Mouse (Mus musculus) megakaryocyte, embryonic 14.5 days (primary cell): ENCODE data around the gene Stx2. TPM values are rescaled to one million over a fixed set of nuclear protein-coding genes. Genes with fewer than 3 reads are reported as not detected.

Experiments used
- H3K27me3 ChIP-seq: replicated peaks from 2 replicates; pipeline ENCODE3; 2012; ENCODE audit warnings: inconsistent platforms
- H3K36me3 ChIP-seq: replicated peaks from 2 replicates; pipeline ENCODE3; 2012; ENCODE audit warnings: low read length, inconsistent platforms, mixed read lengths
- H3K4me1 ChIP-seq: 2 replicates; pipeline ENCODE4 v1.6.1; 2012; ENCODE audit warnings: inconsistent platforms
- H3K4me3 ChIP-seq: replicated peaks from 2 replicates; pipeline ENCODE3; 2012; ENCODE audit warnings: moderate library complexity, mild to moderate bottlenecking, inconsistent platforms
- H3K9me3 ChIP-seq: 2 replicates; pipeline ENCODE4 v1.6.1; 2012; ENCODE audit warnings: inconsistent platforms
- FLI1 ChIP-seq: IDR thresholded peaks from 2 replicates; pipeline ENCODE4 v1.6.1; 2012; ENCODE audit warnings: low read length, inconsistent platforms, mixed read lengths
- GATA1 ChIP-seq: IDR thresholded peaks from 3 replicates; pipeline ENCODE4 v1.6.1; 2012; ENCODE audit warnings: mixed read lengths, low read length, inconsistent platforms, borderline replicate concordance
- polyA plus RNA-seq: library from polyadenylated mRNA; stranded (reverse); fragments of >175 nt; gene quantifications from 2 replicates; pipeline ENCODE4 v1.2.3, GENCODE M21; 2012; ENCODE audit warnings: low replicate concordance; ENCODE audit not compliant: insufficient read depth

Gene Stx2
- polyA plus RNA-seq, 1 experiment = 12.8 TPM

GRCm38 (mm10) chr5:129026171-129026570 lies 17.8 kb upstream of the Stx2 start:
- Histone ChIP-seq H3K36me3 (peaks cover 39% of the 10 kb centered on the region), H3K27me3 (no peaks in the 10 kb centered on the region), H3K9me3 (no peaks in the 10 kb centered on the region), H3K4me1 (peaks cover 13% of the 10 kb centered on the region), H3K4me3 (no peak overlapping the region)
- TF ChIP-seq GATA1 = no peak
- no peak for TF ChIP-seq FLI1

DNA sequence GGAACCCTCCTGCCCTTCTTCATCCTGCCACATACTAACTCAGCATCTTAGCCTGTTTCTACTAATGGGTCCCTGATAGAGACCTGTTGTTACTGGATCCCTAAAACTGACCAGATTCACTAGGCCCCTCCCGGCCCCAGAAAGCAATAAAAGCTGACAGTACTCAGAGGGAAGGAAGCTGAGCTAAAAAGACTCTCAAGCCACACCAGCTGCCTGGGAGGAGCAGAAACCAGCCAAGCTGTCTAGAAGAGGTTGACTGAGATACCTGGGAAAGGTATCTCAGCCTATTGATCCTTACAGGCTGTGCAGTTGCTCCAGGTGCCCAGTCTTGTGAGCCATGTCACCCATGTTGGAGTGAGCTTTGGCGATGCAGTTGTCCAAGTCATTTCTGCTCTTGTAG lies 17.4 kb upstream of the Stx2 start:
- Histone ChIP-seq H3K9me3 (no peaks in the 10 kb centered on the region), H3K4me1 (peaks cover 15% of the 10 kb centered on the region), H3K4me3 (no peak overlapping the region), H3K27me3 (no peaks in the 10 kb centered on the region), H3K36me3 (peaks cover 39% of the 10 kb centered on the region)
- TF ChIP-seq GATA1 (no peak), FLI1 (no peak)

GRCm38 (mm10) chr5:129025048-129025447 lies 16.7 kb upstream of the Stx2 start:
- peaks cover 39% of the 10 kb centered on the region for H3K36me3 ChIP-seq
- TF ChIP-seq FLI1 (no peak), GATA1 (no peak)

GRCm38 (mm10) chr5:129020731-129021130 lies 12.4 kb upstream of the Stx2 start:
- no peaks in the 10 kb centered on the region for H3K9me3 ChIP-seq
- H3K4me3 ChIP-seq = peak overlapping the region; percentile 99
- TF ChIP-seq GATA1 (no peak), FLI1 (no peak)
- peaks cover 31% of the 10 kb centered on the region for H3K36me3 ChIP-seq
- peaks cover 36% of the 10 kb centered on the region for H3K4me1 ChIP-seq
- no peaks in the 10 kb centered on the region for H3K27me3 ChIP-seq

More at GRCm38 (mm10) chr5:129025048-129025447, 16.7 kb upstream of the Stx2 start:
- H3K9me3 ChIP-seq = no peaks in the 10 kb centered on the region
- H3K4me3 ChIP-seq = no peak overlapping the region
- H3K27me3 ChIP-seq = no peaks in the 10 kb centered on the region
- peaks cover 15% of the 10 kb centered on the region for H3K4me1 ChIP-seq

DNA sequence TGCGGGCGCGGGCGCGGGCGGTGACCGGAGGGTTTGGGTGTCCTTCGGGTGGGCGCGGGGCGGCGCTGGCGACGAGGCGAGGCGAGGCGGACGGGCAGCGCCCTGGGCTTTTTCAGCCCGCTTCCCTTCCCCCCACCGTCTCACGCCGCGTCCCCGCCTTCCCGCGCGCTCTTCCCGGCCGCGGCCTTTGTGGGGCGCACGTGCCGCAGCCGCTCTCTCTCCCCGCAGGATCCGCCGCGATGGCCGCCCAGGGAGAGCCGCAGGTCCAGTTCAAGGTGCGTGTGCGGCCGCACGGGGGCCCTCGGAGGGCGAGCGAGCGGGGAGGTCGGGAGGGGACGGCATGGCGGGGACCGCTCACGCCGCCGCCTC lies 11.9 kb upstream of the Stx2 start:
- TF ChIP-seq FLI1 (no peak), GATA1 (no peak)
- no peaks in the 10 kb centered on the region for H3K9me3 ChIP-seq
- H3K4me3 ChIP-seq = peak overlapping the region; percentile 99
- no peaks in the 10 kb centered on the region for H3K27me3 ChIP-seq
- peaks cover 36% of the 10 kb centered on the region for H3K4me1 ChIP-seq
- peaks cover 27% of the 10 kb centered on the region for H3K36me3 ChIP-seq

- Histone ChIP-seq H3K9me3 (no peaks in the 10 kb centered on the region), H3K4me1 (peaks cover 36% of the 10 kb centered on the region), H3K4me3 (peak within 1 kb of the TSS; percentile 99), H3K36me3 (peaks cover 21% of the 10 kb centered on the region), H3K27me3 (no peaks in the 10 kb centered on the region)
- TF ChIP-seq FLI1 = no peak
- TF ChIP-seq GATA1 = no peak
Observed at GRCm38 (mm10) chr5:129019497-129020299, 11.3 kb upstream of the Stx2 start, which contains the start of gene Ran. TSS of gene Ran (plus strand) at chr5:129020069.

GRCm38 (mm10) chr5:129018782-129019489 lies 10.6 kb upstream of the Stx2 start:
- H3K36me3 ChIP-seq = peaks cover 15% of the 10 kb centered on the region
- no peaks in the 10 kb centered on the region for H3K27me3 ChIP-seq
- peak overlapping the region; percentile 99 for H3K4me3 ChIP-seq
- peaks cover 36% of the 10 kb centered on the region for H3K4me1 ChIP-seq
- no peaks in the 10 kb centered on the region for H3K9me3 ChIP-seq
- TF ChIP-seq FLI1 (no peak), GATA1 (no peak)

DNA sequence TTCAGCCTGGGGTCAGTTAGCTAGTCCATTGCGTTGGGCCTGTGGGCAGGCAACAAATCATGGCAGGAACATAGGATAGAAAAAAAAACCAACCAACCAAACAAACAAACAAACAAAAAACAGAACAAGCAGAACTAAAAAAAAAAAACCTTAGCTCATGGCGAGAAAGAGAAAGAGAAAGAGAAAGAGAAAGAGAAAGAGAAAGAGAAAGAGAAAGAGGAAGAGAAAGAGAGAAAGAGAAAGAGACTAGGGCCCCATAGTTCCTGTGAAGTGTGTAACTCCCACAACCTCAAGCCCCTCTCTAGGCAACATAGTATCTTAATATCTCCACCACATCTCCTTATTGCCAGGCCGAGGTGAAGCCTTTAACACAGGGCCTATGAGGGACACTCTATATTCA lies 8.0 kb upstream of the Stx2 start:
- peaks cover 38% of the 10 kb centered on the region for H3K4me1 ChIP-seq
- no peaks in the 10 kb centered on the region for H3K9me3 ChIP-seq
- H3K27me3 ChIP-seq = no peaks in the 10 kb centered on the region
- no peak overlapping the region for H3K4me3 ChIP-seq
- TF ChIP-seq GATA1 (no peak), FLI1 (no peak)
- no peaks in the 10 kb centered on the region for H3K36me3 ChIP-seq

DNA sequence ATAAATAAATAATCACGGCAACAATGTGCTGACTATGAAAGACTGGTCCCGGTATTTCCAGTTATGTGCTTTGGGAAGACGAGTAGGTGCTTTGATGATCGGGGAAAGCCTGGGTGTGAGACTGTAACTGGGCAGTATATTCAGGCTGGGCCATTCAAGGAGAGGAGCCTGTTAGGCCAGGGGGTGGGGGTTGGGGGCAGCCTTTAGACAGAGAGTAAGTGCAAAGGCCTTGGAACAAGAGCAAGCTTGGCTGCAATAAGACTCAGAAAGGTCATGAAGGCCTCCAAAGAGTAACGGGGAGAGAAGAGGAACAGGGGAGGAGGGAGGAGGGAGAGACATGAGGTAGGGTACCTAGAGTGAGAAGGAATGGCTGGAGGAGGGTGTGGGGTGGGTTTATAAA lies 7.2 kb upstream of the Stx2 start:
- TF ChIP-seq FLI1 = no peak
- TF ChIP-seq GATA1 = no peak
- Histone ChIP-seq H3K27me3 (no peaks in the 10 kb centered on the region), H3K4me1 (peaks cover 39% of the 10 kb centered on the region), H3K36me3 (no peaks in the 10 kb centered on the region), H3K4me3 (no peak overlapping the region), H3K9me3 (no peaks in the 10 kb centered on the region)

- no peaks in the 10 kb centered on the region for H3K36me3 ChIP-seq
- H3K4me3 ChIP-seq = no peak overlapping the region
- no peaks in the 10 kb centered on the region for H3K9me3 ChIP-seq
- H3K27me3 ChIP-seq = no peaks in the 10 kb centered on the region
- TF ChIP-seq FLI1 = no peak
- peaks cover 42% of the 10 kb centered on the region for H3K4me1 ChIP-seq
Observed at GRCm38 (mm10) chr5:129015020-129015419, 6.6 kb upstream of the Stx2 start.
